Mouse (Mus musculus) heart, embryonic 12.5 days (tissue): ENCODE measurements around the gene Defb47. TPM values are rescaled to one million over a fixed set of nuclear protein-coding genes. Genes with fewer than 3 reads are reported as not detected.

ENCODE experiments used
- ATAC-seq: fragments of 200-750 bp; cut with Nextera tagmentation; 2 replicates; pipeline ENCODE4 v1.8.0; 2017; ENCODE audit warnings: moderate TSS enrichment, moderate library complexity; ENCODE audit not compliant: insufficient number of reproducible peaks, low FRiP score
- H3K27ac ChIP-seq: fragments of 300-500 bp; sonication (generic); 2 replicates; pipeline ENCODE4 v1.5.1; 2016; ENCODE audit warnings: mild to moderate bottlenecking, moderate library complexity; ENCODE audit not compliant: poor library complexity, severe bottlenecking
- H3K27me3 ChIP-seq: fragments of 300-500 bp; sonication (generic); replicated peaks from 2 replicates; pipeline ENCODE4 v1.6.1; 2016; ENCODE audit warnings: mild to moderate bottlenecking, moderate library complexity
- H3K36me3 ChIP-seq: fragments of 300-500 bp; sonication (generic); 2 replicates; pipeline ENCODE4 v1.6.1; 2016; ENCODE audit warnings: mild to moderate bottlenecking, moderate library complexity
- H3K4me1 ChIP-seq: fragments of 300-500 bp; sonication (generic); replicated peaks from 2 replicates; pipeline ENCODE4 v1.6.1; 2016; ENCODE audit warnings: mild to moderate bottlenecking
- H3K4me2 ChIP-seq: fragments of 300-500 bp; sonication (generic); 2 replicates; pipeline ENCODE4 v1.6.1; 2016; ENCODE audit warnings: mild to moderate bottlenecking, moderate library complexity
- H3K4me3 ChIP-seq: fragments of 300-500 bp; sonication (generic); 2 replicates; pipeline ENCODE4 v1.5.1; 2016; ENCODE audit warnings: mild to moderate bottlenecking
- H3K9ac ChIP-seq: fragments of 300-500 bp; sonication (generic); 2 replicates; pipeline ENCODE4 v1.6.1; 2016; ENCODE audit warnings: mild to moderate bottlenecking, moderate library complexity
- H3K9me3 ChIP-seq: fragments of 300-500 bp; sonication (generic); replicated peaks from 2 replicates; pipeline ENCODE4 v1.6.1; 2016; ENCODE audit warnings: mild to moderate bottlenecking, moderate library complexity
- WGBS: fragments of 180-500 bp; shearing (Covaris S2); methylation state at CpG from one replicate; pipeline ENCODE4 v1.1.7; 2016; 5-methylcytosine and 5-hydroxymethylcytosine counted together
- polyA plus RNA-seq: library from polyadenylated mRNA; unstranded; fragments of >200 nt; fragmentation: Nextera tagmentation; extraction: Ambion mirVana; gene quantifications from 2 replicates; pipeline ENCODE4 v1.2.1, GENCODE M21; 2016

The Defb47 gene
- polyA plus RNA-seq, 1 experiment from 2014 or later = not detected

GRCm38 (mm10) chr14:63002588-63002987 is 4.7 kb downstream of the Defb47 start:
- 34% methylated on average over 2 of the region's 2 CpGs for WGBS
- peaks cover 7% of the 10 kb centered on the region; the same call in 1 of the 2 replicates for H3K27me3 ChIP-seq
- no peaks in the 10 kb centered on the region for H3K36me3 ChIP-seq
- no peak overlapping the region for H3K27ac ChIP-seq
- no peak overlapping the region for H3K4me3 ChIP-seq
- H3K4me2 ChIP-seq = no peak overlapping the region
- H3K9ac ChIP-seq = no peak overlapping the region
- H3K4me1 ChIP-seq = peaks cover 12% of the 10 kb centered on the region
- no peaks in the 10 kb centered on the region for H3K9me3 ChIP-seq
- ATAC-seq = no peak

- 0 out of 2 replicates have a peak, but pooled peaks cover 9% of the 10 kb centered on the region for H3K4me1 ChIP-seq
- no peak within 1 kb of the TSS for H3K27ac ChIP-seq
- no peak within 1 kb of the TSS for H3K4me2 ChIP-seq
- peaks cover 18% of the 10 kb centered on the region for H3K27me3 ChIP-seq
- 0 out of 2 replicates have a peak, but pooled peaks cover 5% of the 10 kb centered on the region for H3K9me3 ChIP-seq
- 84% methylated on average over 5 of the region's 5 CpGs for WGBS
- ATAC-seq = no peak
- no peak within 1 kb of the TSS for H3K4me3 ChIP-seq
- H3K9ac ChIP-seq = no peak within 1 kb of the TSS
- H3K36me3 ChIP-seq = no peaks in the 10 kb centered on the region
Measured at GRCm38 (mm10) chr14:63011471-63011870, 13.6 kb downstream of the Defb47 start, which contains the start of gene Defb43. Gene Defb43, plus strand, starts transcription at chr14:63011771.

GRCm38 (mm10) chr14:63013082-63013481 is 15.2 kb downstream of the Defb47 start:
- 0 out of 2 replicates have a peak, but pooled peaks cover 9% of the 10 kb centered on the region for H3K4me1 ChIP-seq
- no peak overlapping the region for H3K27ac ChIP-seq
- 0 out of 2 replicates have a peak, but pooled peaks cover 5% of the 10 kb centered on the region for H3K9me3 ChIP-seq
- no peak overlapping the region for H3K9ac ChIP-seq
- no peaks in the 10 kb centered on the region for H3K36me3 ChIP-seq
- no peak for ATAC-seq
- peaks cover 22% of the 10 kb centered on the region for H3K27me3 ChIP-seq
- no peak overlapping the region for H3K4me3 ChIP-seq
- no peak overlapping the region for H3K4me2 ChIP-seq
- WGBS = 72% methylated on average over 4 of the region's 4 CpGs

- Histone ChIP-seq H3K27me3 (peaks cover 14% of the 10 kb centered on the region), H3K4me1 (peaks cover 15% of the 10 kb centered on the region), H3K9ac (no peak overlapping the region), H3K27ac (no peak overlapping the region), H3K4me3 (no peak overlapping the region), H3K9me3 (0 out of 2 replicates have a peak, but pooled peaks cover 5% of the 10 kb centered on the region), H3K36me3 (no peaks in the 10 kb centered on the region), H3K4me2 (no peak overlapping the region)
- ATAC-seq = no peak
- 59% methylated on average over 4 of the region's 4 CpGs for WGBS
Measured at GRCm38 (mm10) chr14:63014667-63015066, 16.8 kb downstream of the Defb47 start.

- Histone ChIP-seq H3K9me3 (no peaks in the 10 kb centered on the region), H3K4me1 (peaks cover 22% of the 10 kb centered on the region), H3K36me3 (no peaks in the 10 kb centered on the region), H3K27me3 (peaks cover 12% of the 10 kb centered on the region), H3K27ac (no peak overlapping the region), H3K4me3 (no peak overlapping the region), H3K9ac (no peak overlapping the region), H3K4me2 (no peak overlapping the region)
- WGBS = 52% methylated on average over 6 of the region's 6 CpGs
- no peak for ATAC-seq
Measured at GRCm38 (mm10) chr14:63020524-63021156, 22.8 kb downstream of the Defb47 start.

GRCm38 (mm10) chr14:63046691-63047090 is 48.8 kb downstream of the Defb47 start, which contains the start of gene Defb42:
Gene Defb42, plus strand, starts transcription at chr14:63046991.
- H3K27ac ChIP-seq = no peak within 1 kb of the TSS
- no peak within 1 kb of the TSS for H3K9ac ChIP-seq
- H3K4me3 ChIP-seq = no peak within 1 kb of the TSS
- H3K4me1 ChIP-seq = peaks cover 1% of the 10 kb centered on the region; the same call in 1 of the 2 replicates
- ATAC-seq = no peak
- H3K9me3 ChIP-seq = no peaks in the 10 kb centered on the region
- H3K36me3 ChIP-seq = no peaks in the 10 kb centered on the region
- 73% methylated on average over 3 of the region's 3 CpGs for WGBS
- H3K4me2 ChIP-seq = no peak within 1 kb of the TSS
- H3K27me3 ChIP-seq = no peaks in the 10 kb centered on the region

- no peaks in the 10 kb centered on the region for H3K9me3 ChIP-seq
- no peak within 1 kb of the TSS for H3K27ac ChIP-seq
- 79% methylated on average over 11 of the region's 14 CpGs for WGBS
- H3K36me3 ChIP-seq = no peaks in the 10 kb centered on the region
- peaks cover 16% of the 10 kb centered on the region for H3K4me1 ChIP-seq
- H3K4me3 ChIP-seq = no peak within 1 kb of the TSS
- ATAC-seq = no peak
- no peak within 1 kb of the TSS for H3K4me2 ChIP-seq
- H3K27me3 ChIP-seq = no peaks in the 10 kb centered on the region
- no peak within 1 kb of the TSS for H3K9ac ChIP-seq
Measured at GRCm38 (mm10) chr14:63049910-63050370, 52.1 kb downstream of the Defb47 start, which contains the start of gene Defb30. Gene Defb30, minus strand, starts transcription at chr14:63049960.

Other genes starting within 250 kb of the Defb47 start
- gene Ints6, start 236.9 kb upstream of the Defb47 start, polyA plus RNA-seq = 22.9 and 31.4 TPM in 2 replicates
- 8.8 and 8.9 TPM in 2 replicates for gene Wdfy2, start 160.4 kb upstream of the Defb47 start, polyA plus RNA-seq
- gene Defb48, start 13.6 kb upstream of the Defb47 start, polyA plus RNA-seq = not detected in 2 replicates
- not detected in 2 replicates for gene Defb43, start 13.7 kb downstream of the Defb47 start, polyA plus RNA-seq
- 3.8 and 4.7 TPM in 2 replicates for gene Defb42, start 48.9 kb downstream of the Defb47 start, polyA plus RNA-seq
- not detected in 2 replicates for gene Defb30, start 51.9 kb downstream of the Defb47 start, polyA plus RNA-seq